Mouse (Mus musculus): ENCODE data around the gene Tut4.

Tut4 gene

DNA sequence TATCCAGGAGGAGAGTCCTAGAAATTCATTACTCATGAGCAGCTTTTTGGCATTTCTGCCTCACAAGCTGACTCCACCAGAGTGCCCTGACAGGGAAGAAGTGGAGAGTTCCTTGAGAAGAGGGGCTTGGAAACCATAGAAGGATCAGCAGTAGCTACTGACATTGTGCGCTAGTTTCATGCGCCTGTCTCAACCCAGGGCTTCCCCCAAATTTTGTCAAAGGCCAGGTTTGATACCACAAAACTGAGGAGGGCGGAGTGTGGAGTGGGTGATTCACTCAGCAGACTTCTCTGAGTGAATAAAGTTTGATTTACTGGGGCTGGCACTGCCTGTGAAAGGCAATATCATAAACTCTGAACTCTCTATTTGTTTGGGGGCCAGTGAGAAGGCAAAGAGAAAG, 149.4 kb downstream of the Tut4 start:
- CTCF ChIA-PET: no interaction called here
- POLR2A ChIA-PET: interaction anchor here in 3 of 4 experiments (0.6 to 4.5 kb wide), 12 partner anchors 8 to 200 kb away, joined by 3 to 29 read pairs (median 5); partner anchors contain the start of genes Cc2d1b (in 2 of the 3), Orc1 (in 2 of the 3) and Prpf38a (in 2 of the 3)

Measured in embryonic stem cell, embryonic (primary cell).